Mouse (Mus musculus) right cerebral cortex, postnatal 14 days (tissue): Measurements from ENCODE around the gene Pnn.
"Not testable (repeated sequence)": the region's sequence is repeated elsewhere in the genome, so short reads cannot be mapped to it uniquely, and the experiment has no call there.

Source experiments
- DNase-seq: peaks from one replicate; pipeline ENCODE4 v3.0.0; 2022

The Pnn gene

GRCm38 (mm10) chr12:59066448-59067077 is at the start of gene Pnn:
Gene Pnn (plus strand): TSS chr12:59066884.
- DNase-seq: peak; percentile 94

- no peak for DNase-seq
Measured at GRCm38 (mm10) chr12:59017970-59018369, 48.7 kb upstream of the Pnn start.

DNA sequence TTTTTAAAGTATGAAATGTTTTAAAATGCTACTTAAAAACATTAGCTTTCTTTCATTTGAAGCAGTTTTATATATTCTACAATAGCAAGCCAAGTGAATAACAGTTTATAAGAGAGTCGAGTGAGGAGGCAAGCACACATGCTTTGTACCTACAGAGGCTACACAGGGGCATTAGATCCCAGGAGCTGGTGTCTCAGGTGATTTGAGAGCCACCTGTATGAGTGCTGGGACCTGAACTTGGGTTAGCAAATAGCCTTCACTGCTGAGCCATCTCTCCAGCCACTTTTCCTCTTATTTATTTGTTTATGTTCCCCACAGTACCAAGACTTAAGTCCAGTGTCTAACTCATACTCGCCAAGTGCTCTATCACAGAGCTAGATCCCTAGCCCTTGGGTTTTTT is 46.8 kb upstream of the Pnn start:
- no peak for DNase-seq

- DNase-seq: no peak
Measured at GRCm38 (mm10) chr12:59021306-59021705, 45.4 kb upstream of the Pnn start.

GRCm38 (mm10) chr12:59032101-59032500 is 34.6 kb upstream of the Pnn start:
- no peak for DNase-seq

- DNase-seq: no peak
Measured at GRCm38 (mm10) chr12:59039162-59039970, 27.3 kb upstream of the Pnn start.

DNA sequence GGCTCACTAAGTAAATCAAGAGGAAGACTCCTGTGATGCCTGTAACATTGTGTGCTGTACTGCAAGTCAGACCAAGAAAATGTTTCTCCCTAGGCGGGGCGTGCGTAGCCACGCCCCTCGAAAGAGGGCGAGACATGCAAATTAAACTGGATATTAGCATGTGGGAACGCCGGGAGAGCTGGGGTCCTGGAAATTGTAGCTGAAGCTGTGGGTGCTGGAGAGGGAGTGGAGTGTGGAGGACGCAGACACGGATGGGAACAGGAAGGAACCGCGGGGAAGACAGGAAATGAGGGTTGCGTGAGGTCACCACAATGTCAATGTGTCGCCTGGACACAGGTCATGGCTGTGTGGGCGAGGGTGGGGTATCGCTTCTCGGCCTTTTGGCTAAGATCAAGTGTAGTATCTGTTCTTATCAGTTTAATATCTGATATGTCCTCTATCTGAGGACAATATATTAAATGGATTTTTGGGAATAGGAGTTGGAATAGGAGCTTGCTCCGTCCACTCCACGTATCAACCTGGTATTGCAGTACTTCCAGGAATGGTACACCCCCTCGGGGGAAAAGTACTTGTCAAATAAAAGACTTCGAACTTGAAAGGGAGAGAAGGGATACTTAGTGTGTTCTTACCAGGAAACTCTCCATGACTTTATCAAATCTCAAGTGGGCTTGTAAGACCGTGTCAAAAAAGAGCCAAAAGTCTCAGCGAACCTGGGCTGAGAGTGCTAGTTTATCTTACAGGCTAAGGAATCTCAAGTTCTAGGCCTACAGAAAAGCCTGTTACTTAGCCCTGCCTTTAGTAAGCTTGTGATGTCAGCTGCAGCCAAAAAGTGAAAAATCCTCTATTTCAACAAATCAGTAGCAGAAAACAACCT is 26.5 kb upstream of the Pnn start:
- no peak for DNase-seq

GRCm38 (mm10) chr12:59040851-59041250 is 25.8 kb upstream of the Pnn start:
- no peak for DNase-seq

DNA sequence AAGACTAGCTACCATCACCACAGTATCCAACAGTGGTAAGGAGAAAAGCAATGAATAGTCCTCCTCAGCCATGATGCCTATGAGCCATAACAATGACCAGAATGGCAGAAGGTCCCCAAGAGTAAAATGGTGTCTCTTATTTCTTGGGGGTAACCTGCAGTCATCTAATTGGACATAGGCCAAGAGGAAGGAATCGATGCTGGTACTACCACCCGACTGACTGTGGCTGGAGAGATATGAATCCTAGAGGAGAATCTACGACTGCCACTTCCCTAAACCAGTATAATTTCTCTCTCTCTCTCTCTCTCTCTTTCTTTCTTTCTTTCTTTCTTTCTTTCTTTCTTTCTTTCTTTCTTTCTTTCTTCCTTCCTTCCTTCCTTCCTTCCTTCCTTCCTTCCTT is 14.2 kb upstream of the Pnn start:
- no peak for DNase-seq

DNA sequence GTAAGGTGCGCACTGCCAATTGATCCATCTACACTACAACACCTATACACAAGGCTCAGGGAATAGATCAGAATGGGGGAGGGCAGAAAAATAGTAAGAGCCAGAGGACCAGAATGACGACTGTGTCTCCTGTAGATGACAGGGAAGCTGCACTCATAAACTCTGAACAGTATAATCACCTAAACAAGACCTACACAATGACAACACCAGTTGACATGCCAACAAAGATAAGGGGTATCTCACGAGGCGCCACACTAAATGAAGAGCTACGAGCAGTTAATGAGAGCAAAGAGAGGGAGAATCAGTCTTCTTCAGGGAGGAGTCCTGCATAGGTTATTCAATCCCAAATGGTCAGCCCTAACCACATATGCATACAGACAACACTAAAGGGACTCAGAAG is 13.5 kb upstream of the Pnn start:
- DNase-seq: no peak

- no peak for DNase-seq
Measured at GRCm38 (mm10) chr12:59053976-59054375, 12.7 kb upstream of the Pnn start.

- DNase-seq: no peak
Measured at GRCm38 (mm10) chr12:59055196-59055850, 11.4 kb upstream of the Pnn start.

DNA sequence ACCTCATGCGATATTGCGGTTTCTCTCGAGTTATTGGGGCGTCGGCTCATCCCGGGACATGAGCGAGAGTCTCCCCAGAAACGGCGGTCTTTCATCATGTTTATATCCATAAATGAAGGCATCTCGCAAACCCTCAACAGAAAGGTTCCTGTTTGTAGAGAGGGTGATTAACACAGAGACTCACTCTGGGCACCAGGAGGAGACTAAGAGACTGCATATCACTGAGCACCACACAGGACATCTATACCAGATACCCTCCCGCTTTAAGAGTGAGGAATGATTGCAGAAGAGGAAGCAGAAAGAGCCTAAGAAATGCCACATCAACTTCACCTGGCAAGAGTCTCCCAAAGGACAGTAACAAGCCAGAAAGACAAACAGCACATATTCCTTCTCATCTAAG is 10.5 kb upstream of the Pnn start:
- DNase-seq: no peak

GRCm38 (mm10) chr12:59058242-59058641 is 8.4 kb upstream of the Pnn start:
- DNase-seq: not testable (repeated sequence)

GRCm38 (mm10) chr12:59060322-59060721 is 6.4 kb upstream of the Pnn start:
- DNase-seq: no peak

DNA sequence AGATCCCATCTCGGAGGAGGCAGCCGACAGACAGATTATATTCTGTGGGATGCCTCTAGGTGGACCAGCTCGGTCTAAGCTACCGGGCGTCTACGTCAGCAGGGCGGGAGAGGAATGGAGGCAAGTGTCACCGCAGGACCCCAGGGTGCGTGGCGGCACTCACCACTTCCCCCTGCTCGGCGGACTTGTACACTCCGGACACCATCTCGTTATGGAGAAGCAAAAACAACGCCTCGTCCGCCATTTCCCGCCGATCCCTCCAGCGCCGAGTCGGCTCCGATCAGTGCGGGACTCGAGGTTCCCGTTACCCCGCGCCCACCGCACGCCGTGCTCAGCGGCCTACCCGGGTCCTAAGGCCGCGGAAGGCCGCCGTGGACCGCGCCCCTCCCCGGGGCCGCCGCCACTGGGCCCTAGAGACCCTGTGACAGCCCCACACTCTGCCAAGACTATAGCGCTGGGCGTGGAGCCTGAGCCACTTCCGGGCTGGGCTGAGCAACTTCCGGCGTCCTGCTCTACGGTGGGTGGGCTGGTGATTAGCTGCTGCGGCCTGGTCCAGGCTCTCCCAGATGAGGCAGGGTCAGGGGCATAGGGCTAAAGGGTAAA is 5.6 kb upstream of the Pnn start, which contains the start of gene Trappc6b:
Trappc6b (minus strand) TSS at position 480 of the 603 bp plus-strand sequence.
- peak; percentile 80 for DNase-seq

- no peak for DNase-seq
Measured at GRCm38 (mm10) chr12:59064837-59065236, 1.8 kb upstream of the Pnn start.

DNA sequence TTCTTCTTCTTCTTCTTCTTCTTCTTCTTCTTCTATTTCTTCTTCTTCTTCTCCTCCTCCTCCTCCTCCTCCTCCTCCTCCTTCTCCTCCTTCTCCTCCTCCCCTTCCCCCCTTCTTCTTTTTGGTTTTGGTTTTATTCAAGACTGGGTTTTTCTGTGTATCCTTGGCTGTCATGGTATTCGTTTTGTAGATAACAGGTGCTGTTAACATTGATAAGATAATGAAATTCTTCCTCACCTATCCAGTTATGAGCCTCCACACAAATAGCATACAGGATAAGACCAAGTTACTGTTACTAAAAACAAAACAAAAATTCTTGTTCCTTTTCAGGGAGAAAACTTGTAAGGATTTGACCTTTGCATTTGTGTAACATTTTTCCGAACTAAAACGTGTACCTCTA is 908 bp upstream of the Pnn start:
- no peak for DNase-seq

GRCm38 (mm10) chr12:59067095-59067494 is 411 bp downstream of the Pnn start:
- no peak for DNase-seq

GRCm38 (mm10) chr12:59068791-59069190 is 2.1 kb downstream of the Pnn start:
- no peak for DNase-seq

GRCm38 (mm10) chr12:59072286-59072685 is 5.6 kb downstream of the Pnn start:
- DNase-seq: peak; percentile 15

- no peak for DNase-seq
Measured at GRCm38 (mm10) chr12:59074052-59074451, 7.4 kb downstream of the Pnn start.
